Mouse (Mus musculus): ENCODE results near the gene Cct4. TPM values are rescaled to one million over a fixed set of nuclear protein-coding genes. Genes with fewer than 3 reads are reported as not detected.

The Cct4 gene
- polyA plus RNA-seq (2012; rRNA removed) = 246 and 269 TPM in 2 replicates

GRCm38 (mm10) chr11:22990393-22991126 lies at the start of gene Cct4:
Gene Cct4 (plus strand): TSS chr11:22990519.

GRCm38 (mm10) chr11:22971835-22972709 lies 18.2 kb upstream of the Cct4 start, which contains the start of gene Zrsr1:
Gene Zrsr1 (plus strand): TSS chr11:22972005.

GRCm38 (mm10) chr11:22981984-22982757 lies 8.1 kb upstream of the Cct4 start, which contains the start of the genes Gm28048 and Commd1:
Gene Gm28048 (minus strand): TSS chr11:22982090.
Gene Commd1 (minus strand): TSS chr11:22982382.

GRCm38 (mm10) chr11:23007481-23008180 lies 17.3 kb downstream of the Cct4 start, which contains the start of gene Fam161a:
Gene Fam161a (plus strand): TSS chr11:23007531.

Other genes with a start within 250 kb of the Cct4 start
- 26.7 and 33.4 TPM in 2 replicates for gene B3gnt2, start 129.6 kb upstream of the Cct4 start, polyA plus RNA-seq (2012; rRNA removed)
- gene Zrsr1, start 18.5 kb upstream of the Cct4 start, polyA plus RNA-seq (2012; rRNA removed) = 5.2 and 5.4 TPM in 2 replicates
- not detected in 2 replicates for gene Gm28048, start 8.4 kb upstream of the Cct4 start, polyA plus RNA-seq (2012; rRNA removed)
- 5.7 and 7.8 TPM in 2 replicates for gene Commd1, start 8.1 kb upstream of the Cct4 start, polyA plus RNA-seq (2012; rRNA removed)
- 1.4 and 1.5 TPM in 2 replicates for gene Fam161a, start 17.0 kb downstream of the Cct4 start, polyA plus RNA-seq (2012; rRNA removed)

Data from colon, adult 2 months (tissue).